In the genomic region with DNA sequence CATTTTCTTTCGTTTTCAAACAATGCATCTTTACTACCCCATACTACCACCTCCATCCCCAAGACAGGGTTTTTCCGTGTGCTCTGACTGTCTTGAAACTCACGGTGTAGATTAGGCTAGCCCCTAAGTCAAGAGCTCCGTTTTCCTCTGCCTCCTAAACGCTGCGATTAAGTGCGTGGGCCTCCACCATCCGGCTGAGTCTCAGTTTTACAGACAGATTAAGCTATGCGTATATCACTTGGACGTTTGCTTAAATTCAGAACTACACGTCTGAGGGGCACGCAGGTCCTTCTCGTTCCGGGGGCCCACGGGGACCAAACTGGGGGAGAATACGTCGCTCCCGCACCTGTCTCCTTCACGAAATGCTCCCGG, we compare ENCODE assay signal across 8 mouse cellular contexts. TPM values are rescaled to one million over a fixed set of nuclear protein-coding genes. Genes with fewer than 3 reads are reported as not detected.
DNase-seq lines count a peak whose midpoint lies in the region; ATAC-seq and TF ChIP-seq lines count a peak whose summit lies in the region.

No protein-coding gene starts in this region.

- H3K9me3 ChIP-seq in heart, embryonic 13.5 days: no peaks in the 10 kb centered on the region
- no peaks in the 10 kb centered on the region for H3K9me3 ChIP-seq in E14TG2a.4 (ENCODE audit: low read length)
- H3K9me3 ChIP-seq in forebrain, embryonic 16.5 days (ENCODE audit: control insufficient read depth, low read length): no peaks in the 10 kb centered on the region
- no peaks in the 10 kb centered on the region for H3K9me3 ChIP-seq in liver, postnatal 0 days (ENCODE audit: low read length)

- peak overlapping the region; percentile 80 for H3K27ac ChIP-seq in heart, embryonic 13.5 days (replicated peaks)
- H3K27ac ChIP-seq in forebrain, embryonic 16.5 days (ENCODE audit: low read length): peak overlapping the region; percentile 60
- peak overlapping the region; percentile 41 for H3K27ac ChIP-seq in liver, postnatal 0 days (ENCODE audit: low read depth)

- peaks cover 17% of the 10 kb centered on the region for H3K4me1 ChIP-seq in heart, embryonic 13.5 days
- H3K4me1 ChIP-seq in E14TG2a.4 (replicated peaks; ENCODE audit: low read depth, low read length): peaks cover 76% of the 10 kb centered on the region
- H3K4me1 ChIP-seq in forebrain, embryonic 16.5 days (replicated peaks; ENCODE audit: control insufficient read depth, insufficient read depth, low read length): peaks cover 9% of the 10 kb centered on the region; the same call in 1 of the 2 replicates
- peaks cover 26% of the 10 kb centered on the region for H3K4me1 ChIP-seq in liver, postnatal 0 days (ENCODE audit: insufficient read depth)

- no peaks in the 10 kb centered on the region for H3K27me3 ChIP-seq in heart, embryonic 13.5 days (replicated peaks)
- no peaks in the 10 kb centered on the region for H3K27me3 ChIP-seq in E14TG2a.4 (ENCODE audit: insufficient read depth, low read length)
- no peaks in the 10 kb centered on the region for H3K27me3 ChIP-seq in forebrain, embryonic 16.5 days (replicated peaks; ENCODE audit: control insufficient read depth, insufficient read depth, low read length)
- no peaks in the 10 kb centered on the region for H3K27me3 ChIP-seq in liver, postnatal 0 days (ENCODE audit: insufficient read depth, low read length)

- TF ChIP-seq CTCF in E14TG2a.4 (conservative IDR thresholded peaks at IDR 0.05; ENCODE audit: low read length): no peak
- TF ChIP-seq CTCF in liver, postnatal 0 days (IDR thresholded peaks at IDR 0.05; ENCODE audit: low read depth): no peak

- intact Hi-C loops in heart, postnatal 10 days (cut with DNase I): loop anchor here (2.0 to 5.0 kb wide), 4 partner anchors 29 to 324 kb away; a partner anchor contains a TSS

- H3K4me3 ChIP-seq in heart, embryonic 13.5 days: peak overlapping the region; percentile 81
- peak overlapping the region; percentile 99 for H3K4me3 ChIP-seq in E14TG2a.4 (replicated peaks; ENCODE audit: low read length)
- peak overlapping the region; percentile 89 for H3K4me3 ChIP-seq in forebrain, embryonic 16.5 days (replicated peaks; ENCODE audit: low read length)
- peak overlapping the region; percentile 69 for H3K4me3 ChIP-seq in liver, postnatal 0 days (ENCODE audit: low read depth, low read length)

- peak overlapping the region; percentile 89 for H3K4me2 ChIP-seq in heart, embryonic 13.5 days
- H3K4me2 ChIP-seq in forebrain, embryonic 16.5 days (ENCODE audit: low read length): peak overlapping the region; percentile 61
- peak overlapping the region; percentile 77 for H3K4me2 ChIP-seq in liver, postnatal 0 days (ENCODE audit: low read depth, low read length)

- peak overlapping the region; percentile 95 for H3K9ac ChIP-seq in heart, embryonic 13.5 days
- H3K9ac ChIP-seq in forebrain, embryonic 16.5 days (replicated peaks; ENCODE audit: low read depth, low read length): peak overlapping the region; percentile 85
- H3K9ac ChIP-seq in liver, postnatal 0 days (replicated peaks): peak overlapping the region; percentile 76

- no peak for DNase-seq in heart, postnatal 10 days
- DNase-seq in liver, postnatal 0 days: no peak
- no peak for DNase-seq in cerebellum, postnatal 36 days
- no peak for DNase-seq in layer of hippocampus, postnatal 14 days (ENCODE audit: low spot score in 2 of 2)
- no peak for DNase-seq in kidney, postnatal 14 days

- peaks cover 49% of the 10 kb centered on the region for H3K36me3 ChIP-seq in heart, embryonic 13.5 days
- peaks cover 45% of the 10 kb centered on the region for H3K36me3 ChIP-seq in E14TG2a.4 (ENCODE audit: insufficient read depth, low read length)
- peaks cover 5% of the 10 kb centered on the region; the same call in 1 of the 2 replicates for H3K36me3 ChIP-seq in forebrain, embryonic 16.5 days (ENCODE audit: control insufficient read depth, insufficient read depth)
- peaks cover 13% of the 10 kb centered on the region for H3K36me3 ChIP-seq in liver, postnatal 0 days (replicated peaks; ENCODE audit: insufficient read depth, low read length)

- under 1% methylated on average over 20 of the region's 20 CpGs for WGBS in heart, embryonic 13.5 days
- 1% methylated on average over 20 of the region's 20 CpGs for WGBS in forebrain, embryonic 16.5 days
- WGBS in liver, postnatal 0 days (ENCODE audit: insufficient replicate concordance): 2% methylated on average over 20 of the region's 20 CpGs

- no peak for TF ChIP-seq EP300 in liver, postnatal 0 days (IDR thresholded peaks at IDR 0.05; ENCODE audit: low read depth)

- no peak for ATAC-seq in heart, embryonic 13.5 days (ENCODE audit: extremely low read depth, insufficient number of reproducible peaks, low FRiP score, low TSS enrichment)
- ATAC-seq in forebrain, embryonic 16.5 days: no peak
- peak; percentile 0; the same call in 1 of the 2 replicates for ATAC-seq in liver, postnatal 0 days

RNA-seq across cellular contexts. Expression of a gene that starts 0.6 kb away (rescaled TPM):
- polyA plus RNA-seq in heart, embryonic 13.5 days (2015; fragmentation: Nextera tagmentation; extraction: Ambion mirVana): 82.4 and 92.2 TPM in 2 replicates
- total RNA-seq in heart, postnatal 10 days (2021): 10 to 100 TPM; 55.9 to 56.8 TPM
- 65.3 and 75.2 TPM in 2 replicates for polyA plus RNA-seq in forebrain, embryonic 16.5 days (2015; fragmentation: Nextera tagmentation; extraction: Ambion mirVana)
- 43.9 and 44.0 TPM in 2 replicates for polyA plus RNA-seq in liver, postnatal 0 days (2015; fragmentation: Nextera tagmentation; extraction: Ambion mirVana)
- 10 to 100 TPM; 55.3 to 63.7 TPM for total RNA-seq in layer of hippocampus, postnatal 14 days (2021)

RNA-seq across cellular contexts. Expression of a gene that starts 7.2 kb away (rescaled TPM):
- polyA plus RNA-seq in heart, embryonic 13.5 days (2015; fragmentation: Nextera tagmentation; extraction: Ambion mirVana): 4.2 and 4.3 TPM in 2 replicates
- total RNA-seq in heart, postnatal 10 days (2021): 1 to 10 TPM; 5.4 to 6.3 TPM
- 2.0 TPM in 2 replicates for polyA plus RNA-seq in forebrain, embryonic 16.5 days (2015; fragmentation: Nextera tagmentation; extraction: Ambion mirVana)
- 1.1 and 1.2 TPM in 2 replicates for polyA plus RNA-seq in liver, postnatal 0 days (2015; fragmentation: Nextera tagmentation; extraction: Ambion mirVana)
- total RNA-seq in layer of hippocampus, postnatal 14 days (2021): 1 to 10 TPM; 6.0 to 6.6 TPM

RNA-seq across cellular contexts. Expression of a gene that starts 11.1 kb away (rescaled TPM):
- 46.1 and 51.1 TPM in 2 replicates for polyA plus RNA-seq in heart, embryonic 13.5 days (2015; fragmentation: Nextera tagmentation; extraction: Ambion mirVana)
- total RNA-seq in heart, postnatal 10 days (2021): 10 to 100 TPM; 43.3 to 49.7 TPM
- polyA plus RNA-seq in forebrain, embryonic 16.5 days (2015; fragmentation: Nextera tagmentation; extraction: Ambion mirVana): 6.6 and 8.7 TPM in 2 replicates
- polyA plus RNA-seq in liver, postnatal 0 days (2015; fragmentation: Nextera tagmentation; extraction: Ambion mirVana): 5.7 and 7.4 TPM in 2 replicates
- total RNA-seq in layer of hippocampus, postnatal 14 days (2021): 1 to 10 TPM; 5.7 to 7.8 TPM

RNA-seq across cellular contexts. Expression of a gene that starts 29.9 kb away (rescaled TPM):
- polyA plus RNA-seq in heart, embryonic 13.5 days (2015; fragmentation: Nextera tagmentation; extraction: Ambion mirVana): 22.8 and 24.4 TPM in 2 replicates
- 10 to 100 TPM; 17.4 to 17.7 TPM for total RNA-seq in heart, postnatal 10 days (2021)
- 77.4 and 87.4 TPM in 2 replicates for polyA plus RNA-seq in forebrain, embryonic 16.5 days (2015; fragmentation: Nextera tagmentation; extraction: Ambion mirVana)
- polyA plus RNA-seq in liver, postnatal 0 days (2015; fragmentation: Nextera tagmentation; extraction: Ambion mirVana): 2.2 and 2.3 TPM in 2 replicates
- 100 to 1,000 TPM in 1 of 2 experiments, 10 to 100 TPM in 1; 87.9 to 102 TPM for total RNA-seq in layer of hippocampus, postnatal 14 days (2021)

RNA-seq across cellular contexts. Expression of a gene that starts 51.3 kb away (rescaled TPM):
- polyA plus RNA-seq in heart, embryonic 13.5 days (2015; fragmentation: Nextera tagmentation; extraction: Ambion mirVana): 134 and 138 TPM in 2 replicates
- total RNA-seq in heart, postnatal 10 days (2021): 10 to 100 TPM; 96.6 to 99.5 TPM
- polyA plus RNA-seq in forebrain, embryonic 16.5 days (2015; fragmentation: Nextera tagmentation; extraction: Ambion mirVana): 162 and 163 TPM in 2 replicates
- polyA plus RNA-seq in liver, postnatal 0 days (2015; fragmentation: Nextera tagmentation; extraction: Ambion mirVana): 63.3 and 65.0 TPM in 2 replicates
- 100 to 1,000 TPM; 287 to 295 TPM for total RNA-seq in layer of hippocampus, postnatal 14 days (2021)
